Mouse (Mus musculus) embryonic facial prominence, embryonic 11.5 days (tissue): ENCODE results near the gene Spocd1. TPM values are rescaled to one million over a fixed set of nuclear protein-coding genes. Genes with fewer than 3 reads are reported as not detected.

Experiments
- ATAC-seq: fragments of 200-750 bp; cut with Nextera tagmentation; replicated peaks from 2 replicates; pipeline ENCODE4 v1.8.0; 2017; ENCODE audit warnings: low read depth; ENCODE audit not compliant: insufficient number of reproducible peaks, low FRiP score, low TSS enrichment
- DNase-seq: peaks from one replicate; pipeline ENCODE4 v3.0.0-alpha.2; 2015; ENCODE audit warnings: low spot score
- H3K27ac ChIP-seq: fragments of 300-500 bp; sonication (generic); replicated peaks from 2 replicates; pipeline ENCODE4 v1.5.1; 2014; ENCODE audit warnings: mild to moderate bottlenecking, low read depth, low read length, control low read depth
- H3K27me3 ChIP-seq: fragments of 300-500 bp; sonication (generic); 2 replicates; pipeline ENCODE4 v1.6.1; 2014; ENCODE audit warnings: mild to moderate bottlenecking, low read length, moderate library complexity, mixed read lengths; ENCODE audit not compliant: control insufficient read depth, insufficient read depth
- H3K36me3 ChIP-seq: fragments of 300-500 bp; sonication (generic); replicated peaks from 2 replicates; pipeline ENCODE4 v1.6.1; 2014; ENCODE audit warnings: low read depth, mild to moderate bottlenecking, low read length, moderate library complexity, mixed read lengths; ENCODE audit not compliant: control insufficient read depth, insufficient read depth
- H3K4me1 ChIP-seq: fragments of 300-500 bp; sonication (generic); 2 replicates; pipeline ENCODE4 v1.6.1; 2014; ENCODE audit warnings: low read length, mixed read lengths; ENCODE audit not compliant: control insufficient read depth, insufficient read depth
- H3K4me2 ChIP-seq: fragments of 300-500 bp; sonication (generic); 2 replicates; pipeline ENCODE4 v1.6.1; 2014; ENCODE audit warnings: low read depth, mild to moderate bottlenecking, control low read depth, low read length, moderate library complexity
- H3K4me3 ChIP-seq: fragments of 300-500 bp; sonication (generic); 2 replicates; pipeline ENCODE4 v1.5.1; 2014; ENCODE audit warnings: low read depth, low read length, control low read depth
- H3K9ac ChIP-seq: fragments of 300-500 bp; sonication (generic); replicated peaks from 2 replicates; pipeline ENCODE4 v1.6.1; 2014; ENCODE audit warnings: mild to moderate bottlenecking, control low read depth, low read length
- H3K9me3 ChIP-seq: fragments of 300-500 bp; sonication (generic); replicated peaks from 2 replicates; pipeline ENCODE4 v1.6.1; 2016; ENCODE audit warnings: mild to moderate bottlenecking, low read length, inconsistent platforms, mixed read lengths; ENCODE audit not compliant: control insufficient read depth
- WGBS: fragments of 180-500 bp; shearing (Covaris S2); extraction: QIAGEN DNeasy Blood & Tissue Kit; methylation state at CpG from one replicate; pipeline ENCODE4 v1.1.7; 2014; 5-methylcytosine and 5-hydroxymethylcytosine counted together
- polyA plus RNA-seq: library from polyadenylated mRNA; unstranded; fragments of >200 nt; fragmentation: Nextera tagmentation; extraction: Ambion mirVana; gene quantifications from 2 replicates; pipeline ENCODE4 v1.2.1, GENCODE M21; 2014

Spocd1 gene
- polyA plus RNA-seq, 1 experiment from 2014 or later, result not detected

DNA sequence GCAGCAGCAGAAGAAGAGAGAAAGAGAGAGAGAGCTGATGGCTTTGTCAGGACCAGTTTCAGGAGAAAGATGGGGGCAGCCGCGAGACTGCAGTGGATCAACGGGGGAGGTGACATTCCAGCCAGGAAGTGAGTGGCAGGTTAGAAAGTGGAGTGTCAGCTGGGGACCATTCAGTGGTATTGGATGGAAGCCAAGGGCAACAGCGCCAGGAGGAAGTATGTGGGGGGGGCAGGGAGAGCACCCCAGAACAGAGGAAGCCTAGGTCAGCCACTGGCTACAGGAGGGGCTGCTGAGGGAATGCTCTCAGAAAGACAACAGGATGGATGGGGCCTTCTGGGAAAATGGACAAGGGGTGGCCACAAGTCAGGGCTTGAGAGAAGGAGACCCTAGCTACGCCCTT lies 72.7 kb downstream of the Spocd1 start:
- Histone ChIP-seq H3K27ac (no peak overlapping the region), H3K9ac (no peak overlapping the region), H3K36me3 (no peaks in the 10 kb centered on the region), H3K4me3 (no peak overlapping the region), H3K4me1 (no peaks in the 10 kb centered on the region; the same call in 1 of the 2 replicates), H3K9me3 (no peaks in the 10 kb centered on the region), H3K27me3 (no peaks in the 10 kb centered on the region; the same call in 1 of the 2 replicates), H3K4me2 (no peak overlapping the region)
- ATAC-seq (no peak), DNase-seq (no peak)
- WGBS, result 59% methylated on average over 5 of the region's 5 CpGs

DNA sequence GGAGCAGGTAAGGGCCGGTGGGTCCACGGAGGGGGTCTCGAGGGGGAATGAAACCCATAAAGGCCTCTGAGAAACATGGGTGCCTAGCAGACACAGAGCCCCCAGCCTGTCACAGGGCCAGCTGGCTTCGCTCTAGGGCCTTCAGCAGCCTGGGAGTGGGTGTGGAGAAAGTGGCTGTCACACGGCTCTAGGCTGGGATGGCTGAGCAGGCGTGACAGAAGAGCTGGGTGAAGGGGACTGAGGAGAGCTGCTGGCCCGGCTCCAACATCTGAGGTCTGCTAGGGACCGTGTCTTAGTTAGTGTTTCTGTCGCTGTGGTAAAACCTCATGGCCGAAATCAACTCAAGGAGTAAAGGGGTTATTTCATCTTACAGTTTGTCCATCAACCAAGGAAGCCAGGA lies 73.1 kb downstream of the Spocd1 start:
- Histone ChIP-seq H3K27me3 (peaks cover 4% of the 10 kb centered on the region), H3K27ac (no peak overlapping the region), H3K4me1 (no peaks in the 10 kb centered on the region; the same call in 1 of the 2 replicates), H3K4me3 (no peak overlapping the region), H3K9me3 (no peaks in the 10 kb centered on the region), H3K36me3 (no peaks in the 10 kb centered on the region), H3K4me2 (no peak overlapping the region), H3K9ac (no peak overlapping the region)
- ATAC-seq (no peak), DNase-seq (no peak)
- 80% methylated on average over 10 of the region's 10 CpGs for WGBS

DNA sequence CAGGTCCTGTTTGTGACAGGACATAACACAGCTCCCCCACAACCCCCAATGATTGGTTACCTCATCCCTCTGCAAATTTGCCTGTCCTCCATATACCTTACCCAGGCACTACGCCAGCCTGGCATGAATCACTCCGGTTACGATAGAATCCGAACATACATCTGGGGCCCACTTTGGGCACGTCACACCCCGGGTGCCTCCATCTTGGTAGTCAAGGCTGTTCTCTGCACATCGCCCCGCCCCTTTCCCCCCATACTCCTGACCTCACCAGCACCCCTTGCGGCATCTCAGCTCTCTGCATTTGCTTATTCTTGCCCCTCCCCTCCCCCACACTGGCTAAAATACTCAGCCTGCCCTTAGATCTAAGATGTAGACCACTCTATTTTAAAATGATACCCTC lies 76.5 kb downstream of the Spocd1 start:
- Histone ChIP-seq H3K27ac (no peak overlapping the region), H3K9ac (no peak overlapping the region), H3K9me3 (no peaks in the 10 kb centered on the region), H3K36me3 (no peaks in the 10 kb centered on the region), H3K4me3 (no peak overlapping the region), H3K4me1 (no peaks in the 10 kb centered on the region; the same call in 1 of the 2 replicates), H3K27me3 (peaks cover 10% of the 10 kb centered on the region), H3K4me2 (no peak overlapping the region)
- ATAC-seq (no peak), DNase-seq (peak; percentile 41)
- WGBS, result 51% methylated on average over 9 of the region's 9 CpGs

DNA sequence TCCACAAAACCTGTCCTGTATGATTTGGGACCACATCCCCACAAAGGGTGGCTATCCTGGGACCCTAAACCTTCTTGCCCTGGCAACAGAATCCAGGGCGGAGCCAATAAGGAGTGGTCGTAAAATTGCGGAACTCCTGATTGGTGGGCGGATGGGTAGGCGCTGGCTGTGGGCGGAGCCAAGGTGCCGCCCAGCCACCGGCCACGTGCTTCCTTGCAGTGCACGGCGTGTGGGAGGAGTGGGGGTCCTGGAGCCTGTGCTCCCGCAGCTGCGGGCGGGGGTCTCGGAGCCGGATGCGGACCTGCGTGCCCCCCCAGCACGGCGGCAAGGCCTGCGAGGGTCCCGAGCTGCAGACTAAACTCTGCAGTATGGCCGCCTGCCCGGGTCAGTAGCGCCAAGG lies 77.5 kb downstream of the Spocd1 start:
- ATAC-seq, result no peak
- peak; percentile 42 for DNase-seq
- no peaks in the 10 kb centered on the region for H3K36me3 ChIP-seq
- WGBS, result 17% methylated on average over 20 of the region's 25 CpGs
- H3K4me3 ChIP-seq, result peak overlapping the region; percentile 23; the same call in 1 of the 2 replicates
- no peaks in the 10 kb centered on the region; the same call in 1 of the 2 replicates for H3K4me1 ChIP-seq
- peak overlapping the region; percentile 41 for H3K9ac ChIP-seq
- H3K27ac ChIP-seq, result no peak overlapping the region
- peak overlapping the region; percentile 42 for H3K4me2 ChIP-seq
- H3K9me3 ChIP-seq, result no peaks in the 10 kb centered on the region
- peaks cover 10% of the 10 kb centered on the region for H3K27me3 ChIP-seq

Other genes with a start within 250 kb of the Spocd1 start
- 29.1 and 38.6 TPM in 2 replicates for gene Tmem39b, start 232.4 kb upstream of the Spocd1 start, polyA plus RNA-seq
- 175 and 193 TPM in 2 replicates for gene Khdrbs1, start 186.9 kb upstream of the Spocd1 start, polyA plus RNA-seq
- gene Ptp4a2, start 118.0 kb upstream of the Spocd1 start, polyA plus RNA-seq, result 325 and 376 TPM in 2 replicates
- gene Adgrb2, start 55.6 kb downstream of the Spocd1 start, polyA plus RNA-seq, result 2.1 and 2.2 TPM in 2 replicates
- gene Col16a1, start 118.6 kb downstream of the Spocd1 start, polyA plus RNA-seq, result 5.6 and 8.9 TPM in 2 replicates
- 67.8 and 72.6 TPM in 2 replicates for gene Pef1, start 173.3 kb downstream of the Spocd1 start, polyA plus RNA-seq
- 0.11 and 0.31 TPM in 2 replicates for gene Hcrtr1, start 210.1 kb downstream of the Spocd1 start, polyA plus RNA-seq
- gene Tinagl1, start 245.9 kb downstream of the Spocd1 start, polyA plus RNA-seq, result 6.4 and 8.2 TPM in 2 replicates